Mouse (Mus musculus) lung, adult 2 months (tissue): ENCODE data around the gene Slc27a1.

Source experiments
- CTCF ChIP-seq: fragments of 200-500 bp; IDR thresholded peaks from 2 replicates; pipeline ENCODE4 v1.5.1; 2011; ENCODE audit warnings: mild to moderate bottlenecking, low read length, control low read depth; ENCODE audit not compliant: insufficient read depth
- POLR2A ChIP-seq: fragments of 200-500 bp; IDR thresholded peaks from 2 replicates; pipeline ENCODE4 v1.6.1; 2011; ENCODE audit warnings: low read depth, mild to moderate bottlenecking, control low read depth, low read length, borderline replicate concordance; ENCODE audit errors: extremely low read depth

- no peak for TF ChIP-seq CTCF
- no peak for TF ChIP-seq POLR2A
These were observed 43.5 kb downstream of the Slc27a1 start for GRCm38 (mm10) chr8:71612141-71612540.
